Mouse (Mus musculus) spleen, adult 2 months (tissue): ENCODE data around the gene Wwox.

ENCODE experiments used
- CTCF ChIP-seq: fragments of 200-500 bp; IDR thresholded peaks from 2 replicates; pipeline ENCODE4 v1.5.1; 2011; ENCODE audit warnings: mild to moderate bottlenecking, inconsistent platforms; ENCODE audit not compliant: insufficient read depth, insufficient read length, insufficient replicate concordance; ENCODE audit errors: extremely low read depth
- POLR2A ChIP-seq: fragments of 200-500 bp; IDR thresholded peaks from 2 replicates; pipeline ENCODE4 v1.6.1; 2011; ENCODE audit warnings: low read depth, low read length, inconsistent platforms

- TF ChIP-seq POLR2A: no peak
- no peak for TF ChIP-seq CTCF
Measured at GRCm38 (mm10) chr8:115038426-115038825, 599.0 kb downstream of the Wwox start.
